Mouse (Mus musculus): ENCODE results near the gene Dnajb3. TPM values are rescaled to one million over a fixed set of nuclear protein-coding genes. Genes with fewer than 3 reads are reported as not detected.
"Not testable (repeated sequence)": the region's sequence is repeated elsewhere in the genome, so short reads cannot be mapped to it uniquely, and the experiment has no call there.

Gene Dnajb3
- polyA plus RNA-seq, 1 experiment from 2014 or later: 10.7 TPM

DNA sequence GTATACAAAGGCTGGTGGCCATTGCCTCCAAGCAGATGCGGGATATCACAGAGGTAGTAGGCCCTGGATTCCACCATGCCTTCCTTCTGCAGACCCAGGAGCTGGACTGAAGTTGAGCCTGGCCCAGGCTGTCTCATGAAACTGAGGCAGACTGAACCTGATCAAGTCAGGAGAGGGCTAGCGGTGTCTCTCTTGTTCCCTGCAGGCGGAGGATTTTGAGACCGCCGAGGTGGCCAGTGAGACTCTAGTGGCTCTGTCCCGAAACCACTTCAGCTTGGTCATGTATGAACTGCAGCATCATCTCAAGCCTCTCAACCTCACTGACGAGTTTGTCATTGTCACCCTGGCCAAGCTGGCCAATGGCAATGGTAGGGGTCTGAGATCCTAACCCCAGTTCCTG is 24.8 kb upstream of the Dnajb3 start:
- no peak overlapping the region for H3K4me2 ChIP-seq (ENCODE audit: low read depth, severe bottlenecking)
- peaks cover 96% of the 10 kb centered on the region for H3K9me3 ChIP-seq (ENCODE audit: control insufficient read depth, low read length)
- H3K4me1 ChIP-seq (ENCODE audit: control insufficient read depth, insufficient read depth, low read length): no peaks in the 10 kb centered on the region
- no peaks in the 10 kb centered on the region for H3K27me3 ChIP-seq (ENCODE audit: control insufficient read depth, insufficient read depth, low read length)
- ATAC-seq (ENCODE audit: insufficient number of reproducible peaks, low FRiP score, low TSS enrichment, low read depth) (no peak), DNase-seq (ENCODE audit: low spot score) (no peak)
- 75% methylated on average over 7 of the region's 7 CpGs for WGBS
- H3K36me3 ChIP-seq (ENCODE audit: control insufficient read depth, insufficient read depth, low read length): no peaks in the 10 kb centered on the region; the same call in 1 of the 2 replicates
- no peak overlapping the region for H3K4me3 ChIP-seq (ENCODE audit: low read depth, low read length)
- no peak overlapping the region for H3K9ac ChIP-seq (ENCODE audit: low read length)
- no peak overlapping the region for H3K27ac ChIP-seq (replicated peaks; ENCODE audit: low read depth, low read length)

DNA sequence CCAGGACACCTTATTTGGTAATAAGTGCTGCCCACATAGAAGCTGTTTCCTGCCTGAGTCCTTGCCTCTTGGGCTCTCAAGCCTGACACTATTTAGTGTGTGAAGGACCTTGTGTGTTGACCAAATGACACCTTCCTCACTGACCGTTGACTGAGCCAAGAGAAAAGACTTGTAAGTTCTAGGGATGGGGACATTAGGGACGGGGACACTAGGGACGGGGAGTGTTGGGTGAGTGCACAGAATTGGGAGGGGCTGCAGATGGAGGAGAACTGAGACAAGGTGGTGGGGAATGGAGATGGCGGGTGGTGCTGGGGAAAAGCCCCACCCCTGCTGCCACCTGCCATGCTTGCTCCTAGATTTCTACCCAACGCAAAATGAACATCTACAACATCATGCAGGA is 24.4 kb upstream of the Dnajb3 start:
- WGBS: 88% methylated on average over 5 of the region's 5 CpGs
- Histone ChIP-seq H3K27me3 (ENCODE audit: control insufficient read depth, insufficient read depth, low read length) (no peaks in the 10 kb centered on the region), H3K9me3 (ENCODE audit: control insufficient read depth, low read length) (peaks cover 93% of the 10 kb centered on the region), H3K27ac (replicated peaks; ENCODE audit: low read depth, low read length) (no peak overlapping the region), H3K9ac (ENCODE audit: low read length) (no peak overlapping the region), H3K4me3 (ENCODE audit: low read depth, low read length) (no peak overlapping the region), H3K36me3 (ENCODE audit: control insufficient read depth, insufficient read depth, low read length) (no peaks in the 10 kb centered on the region; the same call in 1 of the 2 replicates), H3K4me1 (ENCODE audit: control insufficient read depth, insufficient read depth, low read length) (no peaks in the 10 kb centered on the region), H3K4me2 (ENCODE audit: low read depth, severe bottlenecking) (no peak overlapping the region)
- ATAC-seq (ENCODE audit: insufficient number of reproducible peaks, low FRiP score, low TSS enrichment, low read depth) (no peak), DNase-seq (ENCODE audit: low spot score) (no peak)

DNA sequence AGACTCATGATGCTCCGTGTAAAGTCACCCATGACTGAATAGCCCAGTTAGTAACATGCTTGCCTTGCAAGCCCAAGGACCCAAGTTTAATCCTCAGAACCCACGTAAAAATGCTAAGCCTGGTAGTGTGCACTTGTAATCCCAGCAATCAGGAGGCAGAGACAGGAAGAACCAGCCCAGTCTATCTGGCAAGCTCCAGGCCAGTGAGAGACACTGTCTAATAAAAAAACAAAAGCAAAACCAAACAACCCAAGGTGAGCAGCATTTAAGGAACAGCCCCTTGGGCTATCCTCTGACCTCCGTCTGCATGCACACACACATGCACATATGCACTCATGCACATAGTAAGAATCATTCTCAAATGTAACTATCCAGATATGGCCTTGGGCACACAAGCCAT is 24.0 kb upstream of the Dnajb3 start:
- ATAC-seq (ENCODE audit: insufficient number of reproducible peaks, low FRiP score, low TSS enrichment, low read depth): no peak
- Histone ChIP-seq H3K4me3 (ENCODE audit: low read depth, low read length) (no peak overlapping the region), H3K27me3 (ENCODE audit: control insufficient read depth, insufficient read depth, low read length) (no peaks in the 10 kb centered on the region), H3K9ac (ENCODE audit: low read length) (no peak overlapping the region), H3K4me1 (ENCODE audit: control insufficient read depth, insufficient read depth, low read length) (no peaks in the 10 kb centered on the region), H3K4me2 (ENCODE audit: low read depth, severe bottlenecking) (no peak overlapping the region), H3K36me3 (ENCODE audit: control insufficient read depth, insufficient read depth, low read length) (no peaks in the 10 kb centered on the region; the same call in 1 of the 2 replicates), H3K27ac (replicated peaks; ENCODE audit: low read depth, low read length) (no peak overlapping the region), H3K9me3 (ENCODE audit: control insufficient read depth, low read length) (peaks cover 89% of the 10 kb centered on the region)
- WGBS: 83% methylated on average over 3 of the region's 3 CpGs
- no peak for DNase-seq (ENCODE audit: low spot score)

DNA sequence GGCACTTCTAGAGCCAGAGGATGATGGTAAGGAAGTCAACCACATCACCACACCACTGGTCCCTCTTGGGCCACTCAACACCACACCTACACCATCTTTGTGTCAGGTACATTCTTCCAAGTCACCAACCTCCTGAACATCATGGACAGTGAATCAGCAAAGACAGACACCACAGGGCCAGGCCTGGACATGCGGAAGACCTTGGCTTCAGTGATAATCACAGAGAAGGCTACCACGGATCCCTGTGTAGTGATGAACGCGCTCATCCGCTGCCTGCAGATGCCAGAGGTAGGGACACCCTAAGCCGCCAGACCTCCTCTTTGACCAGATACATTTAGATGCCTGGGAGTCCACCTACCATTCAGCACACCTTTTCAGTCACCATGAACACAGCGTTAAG is 22.5 kb upstream of the Dnajb3 start:
- peaks cover 75% of the 10 kb centered on the region for H3K9me3 ChIP-seq (ENCODE audit: control insufficient read depth, low read length)
- H3K4me3 ChIP-seq (ENCODE audit: low read depth, low read length): no peak overlapping the region
- H3K27me3 ChIP-seq (ENCODE audit: control insufficient read depth, insufficient read depth, low read length): no peaks in the 10 kb centered on the region
- 71% methylated on average over 7 of the region's 7 CpGs for WGBS
- H3K36me3 ChIP-seq (ENCODE audit: control insufficient read depth, insufficient read depth, low read length): no peaks in the 10 kb centered on the region; the same call in 1 of the 2 replicates
- DNase-seq (ENCODE audit: low spot score): no peak
- H3K9ac ChIP-seq (ENCODE audit: low read length): no peak overlapping the region
- no peak overlapping the region for H3K4me2 ChIP-seq (ENCODE audit: low read depth, severe bottlenecking)
- no peak for ATAC-seq (ENCODE audit: insufficient number of reproducible peaks, low FRiP score, low TSS enrichment, low read depth)
- H3K27ac ChIP-seq (replicated peaks; ENCODE audit: low read depth, low read length): no peak overlapping the region
- no peaks in the 10 kb centered on the region for H3K4me1 ChIP-seq (ENCODE audit: control insufficient read depth, insufficient read depth, low read length)

DNA sequence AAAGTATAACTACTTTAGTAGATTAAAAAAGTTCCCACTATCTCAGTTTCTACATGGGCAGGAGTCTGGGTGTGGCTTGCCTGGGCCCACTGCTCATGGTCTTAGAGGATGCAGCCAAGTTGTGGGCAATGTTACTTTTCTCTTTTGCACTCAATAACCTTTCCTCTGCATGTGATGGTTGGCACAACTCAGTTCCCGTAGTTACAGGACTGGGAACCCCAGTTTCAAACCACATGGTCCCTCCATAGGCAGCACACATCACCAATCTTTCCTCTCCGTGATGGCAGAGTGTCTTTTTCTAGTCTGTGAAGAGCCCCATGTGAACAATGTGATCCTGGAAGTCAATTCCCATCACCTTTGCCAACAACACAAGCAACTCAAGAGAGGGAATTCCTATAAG is 21.9 kb upstream of the Dnajb3 start:
- Histone ChIP-seq H3K4me1 (ENCODE audit: control insufficient read depth, insufficient read depth, low read length) (no peaks in the 10 kb centered on the region), H3K9ac (ENCODE audit: low read length) (no peak overlapping the region), H3K36me3 (ENCODE audit: control insufficient read depth, insufficient read depth, low read length) (no peaks in the 10 kb centered on the region; the same call in 1 of the 2 replicates), H3K27me3 (ENCODE audit: control insufficient read depth, insufficient read depth, low read length) (no peaks in the 10 kb centered on the region), H3K9me3 (ENCODE audit: control insufficient read depth, low read length) (peaks cover 68% of the 10 kb centered on the region), H3K4me2 (ENCODE audit: low read depth, severe bottlenecking) (no peak overlapping the region), H3K27ac (replicated peaks; ENCODE audit: low read depth, low read length) (no peak overlapping the region), H3K4me3 (ENCODE audit: low read depth, low read length) (no peak overlapping the region)
- 66% methylated on average over 2 of the region's 2 CpGs for WGBS
- no peak for DNase-seq (ENCODE audit: low spot score)
- no peak for ATAC-seq (ENCODE audit: insufficient number of reproducible peaks, low FRiP score, low TSS enrichment, low read depth)

DNA sequence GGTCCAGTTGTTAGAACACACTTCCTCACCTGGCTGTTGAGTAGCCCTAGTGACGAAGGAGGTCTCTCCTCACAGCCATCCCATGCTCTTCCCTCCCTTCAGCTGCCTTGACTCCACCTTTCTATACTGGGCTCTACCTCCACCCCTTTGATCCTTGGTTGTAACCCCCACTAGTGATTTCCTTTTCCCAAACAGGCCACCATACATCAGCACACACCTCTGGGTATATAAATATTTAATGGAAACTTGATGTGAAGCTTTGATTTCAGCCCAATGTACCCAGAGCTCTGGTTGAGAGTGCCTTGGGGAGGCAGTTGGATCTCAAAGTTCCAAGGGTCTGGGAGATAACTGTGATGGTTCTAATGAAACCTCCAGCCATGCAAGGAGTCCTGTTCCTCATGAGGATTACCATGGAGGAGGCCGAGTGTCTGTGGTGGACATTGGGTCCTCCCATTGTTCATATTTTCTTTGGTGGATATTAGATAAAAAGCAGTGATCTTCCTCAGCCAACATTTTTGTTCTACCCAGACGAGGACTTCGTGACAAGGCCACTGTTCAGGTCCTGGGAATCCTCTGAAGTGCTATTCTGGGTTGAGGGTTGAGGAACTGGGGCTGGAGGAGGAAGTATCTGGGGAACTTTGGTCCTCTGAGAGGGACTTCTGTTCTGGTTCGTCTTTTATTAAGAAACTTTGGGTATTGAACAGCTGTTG is 21.2 kb upstream of the Dnajb3 start, which contains the start of gene Mroh2a:
Gene Mroh2a (plus strand): TSS at position 317 of the 710 bp plus-strand sequence.
- 62% methylated on average over 5 of the region's 5 CpGs for WGBS

DNA sequence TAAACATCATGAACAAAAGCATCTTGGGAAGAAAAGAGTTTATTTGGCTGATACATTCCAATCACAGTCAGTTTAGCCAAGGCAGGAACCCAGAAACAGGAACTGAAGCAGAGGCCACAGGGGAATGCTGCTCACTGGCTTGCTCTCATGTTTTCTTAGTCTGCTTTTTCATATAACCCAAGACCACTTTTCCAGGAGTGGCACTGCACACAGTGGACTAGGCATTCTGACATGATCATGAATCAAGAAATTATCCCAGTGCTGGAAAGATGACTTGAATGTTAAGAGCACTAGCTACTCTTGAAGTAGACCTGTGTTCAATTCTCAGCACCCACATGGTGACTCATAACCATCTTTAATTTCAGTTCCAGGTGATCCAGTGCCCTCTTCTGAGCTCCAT is 20.2 kb upstream of the Dnajb3 start:
- Histone ChIP-seq H3K4me3 (ENCODE audit: low read depth, low read length) (no peak overlapping the region), H3K4me2 (ENCODE audit: low read depth, severe bottlenecking) (no peak overlapping the region), H3K27ac (replicated peaks; ENCODE audit: low read depth, low read length) (no peak overlapping the region), H3K9me3 (ENCODE audit: control insufficient read depth, low read length) (peaks cover 53% of the 10 kb centered on the region), H3K27me3 (ENCODE audit: control insufficient read depth, insufficient read depth, low read length) (no peaks in the 10 kb centered on the region), H3K4me1 (ENCODE audit: control insufficient read depth, insufficient read depth, low read length) (no peaks in the 10 kb centered on the region), H3K9ac (ENCODE audit: low read length) (no peak overlapping the region), H3K36me3 (ENCODE audit: control insufficient read depth, insufficient read depth, low read length) (no peaks in the 10 kb centered on the region)
- no peak for ATAC-seq (ENCODE audit: insufficient number of reproducible peaks, low FRiP score, low TSS enrichment, low read depth)
- peak; percentile 26 for DNase-seq (ENCODE audit: low spot score)

More for the DNA sequence above, 21.2 kb upstream of the Dnajb3 start, which contains the start of gene Mroh2a:
- H3K4me1 ChIP-seq (ENCODE audit: control insufficient read depth, insufficient read depth, low read length): no peaks in the 10 kb centered on the region
- peaks cover 64% of the 10 kb centered on the region for H3K9me3 ChIP-seq (ENCODE audit: control insufficient read depth, low read length)
- H3K4me3 ChIP-seq (ENCODE audit: low read depth, low read length): no peak within 1 kb of the TSS
- DNase-seq (ENCODE audit: low spot score) (peak; percentile 23), ATAC-seq (ENCODE audit: insufficient number of reproducible peaks, low FRiP score, low TSS enrichment, low read depth) (no peak)
- H3K27me3 ChIP-seq (ENCODE audit: control insufficient read depth, insufficient read depth, low read length): no peaks in the 10 kb centered on the region
- H3K4me2 ChIP-seq (ENCODE audit: low read depth, severe bottlenecking): no peak within 1 kb of the TSS
- no peak within 1 kb of the TSS for H3K9ac ChIP-seq (ENCODE audit: low read length)
- no peak within 1 kb of the TSS for H3K27ac ChIP-seq (replicated peaks; ENCODE audit: low read depth, low read length)
- no peaks in the 10 kb centered on the region; the same call in 1 of the 2 replicates for H3K36me3 ChIP-seq (ENCODE audit: control insufficient read depth, insufficient read depth, low read length)

DNA sequence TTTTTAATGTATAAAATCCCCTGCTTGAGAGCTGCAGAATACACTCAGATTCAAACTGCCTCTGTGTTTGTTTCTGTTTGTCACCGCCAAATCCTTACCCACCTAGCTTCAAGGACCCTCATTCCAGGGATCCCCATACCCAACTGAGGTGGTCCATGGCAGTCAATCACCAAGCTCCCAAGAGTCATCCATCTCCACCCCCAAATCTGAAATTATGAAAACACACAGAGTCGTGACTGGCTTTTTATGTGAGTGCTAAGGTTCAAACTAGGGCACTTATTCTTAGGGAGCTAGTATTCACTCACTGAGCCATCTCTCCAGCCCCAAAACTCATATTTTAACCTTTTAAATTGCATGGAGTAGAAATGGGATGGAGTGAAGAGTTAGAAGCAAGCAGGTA is 19.7 kb upstream of the Dnajb3 start:
- 43% methylated on average over 2 of the region's 2 CpGs for WGBS
- H3K9me3 ChIP-seq (ENCODE audit: control insufficient read depth, low read length): peaks cover 48% of the 10 kb centered on the region
- not testable (repeated sequence) for H3K9ac ChIP-seq (ENCODE audit: low read length); DNase-seq (ENCODE audit: low spot score); H3K4me1 ChIP-seq (ENCODE audit: control insufficient read depth, insufficient read depth, low read length); ATAC-seq (ENCODE audit: insufficient number of reproducible peaks, low FRiP score, low TSS enrichment, low read depth); H3K27ac ChIP-seq (replicated peaks; ENCODE audit: low read depth, low read length); H3K36me3 ChIP-seq (ENCODE audit: control insufficient read depth, insufficient read depth, low read length); H3K4me2 ChIP-seq (ENCODE audit: low read depth, severe bottlenecking); H3K27me3 ChIP-seq (ENCODE audit: control insufficient read depth, insufficient read depth, low read length); H3K4me3 ChIP-seq (ENCODE audit: low read depth, low read length)
